Mouse (Mus musculus) heart, postnatal 25 days (tissue): ENCODE results near the gene Tspan2. TPM values are rescaled to one million over a fixed set of nuclear protein-coding genes. Genes with fewer than 3 reads are reported as not detected.

Experiments
- DNase-seq: peaks from one replicate; pipeline ENCODE4 v3.0.0; 2022; ENCODE audit warnings: low spot score
- intact Hi-C: fragments of 180-260 bp; cut with DNase I; formaldehyde crosslinking; loops from one replicate; pipeline ENCODE4 v1.15.1; 2025
- total RNA-seq, 2 experiments: library from RNA; stranded (reverse); gene quantifications; 2 replicates each; pipeline ENCODE4 v1.2.3; 2021

The Tspan2 gene
- total RNA-seq, 2 experiments from 2014 or later = 12.7 to 15.0 TPM

- intact Hi-C loops = no loop called here
- no peak for DNase-seq
Observed at GRCm38 (mm10) chr3:102731112-102731511, 3.2 kb upstream of the Tspan2 start.

- no peak for DNase-seq
- intact Hi-C loops = no loop called here
Observed at GRCm38 (mm10) chr3:102732619-102733018, 1.7 kb upstream of the Tspan2 start.

- no peak for DNase-seq
- intact Hi-C loops = no loop called here
Observed at GRCm38 (mm10) chr3:102733050-102733449, 1.3 kb upstream of the Tspan2 start.

GRCm38 (mm10) chr3:102733936-102734312, 405 bp upstream of the Tspan2 start:
- intact Hi-C loops = no loop called here
- DNase-seq = no peak

- intact Hi-C loops = no loop called here
- no peak for DNase-seq
Observed at GRCm38 (mm10) chr3:102735031-102735558, 766 bp downstream of the Tspan2 start.

GRCm38 (mm10) chr3:102735638-102736037, 1.3 kb downstream of the Tspan2 start:
- intact Hi-C loops = loop anchor here (2.0 kb wide), 1 partner anchor 19 kb away; no protein-coding TSS in a partner anchor
- no peak for DNase-seq

GRCm38 (mm10) chr3:102736436-102736835, 2.1 kb downstream of the Tspan2 start:
- intact Hi-C loops = loop anchor here (2.0 kb wide), 1 partner anchor 18 kb away; no protein-coding TSS in a partner anchor
- DNase-seq = no peak

- intact Hi-C loops = loop anchor here (2.0 kb wide), 1 partner anchor 18 kb away; no protein-coding TSS in a partner anchor
- no peak for DNase-seq
Observed at GRCm38 (mm10) chr3:102737106-102737505, 2.8 kb downstream of the Tspan2 start.

GRCm38 (mm10) chr3:102738161-102738901, 4.0 kb downstream of the Tspan2 start:
- intact Hi-C loops = no loop called here
- no peak for DNase-seq

- DNase-seq = no peak
- intact Hi-C loops = no loop called here
Observed at GRCm38 (mm10) chr3:102738926-102739325, 4.6 kb downstream of the Tspan2 start.

GRCm38 (mm10) chr3:102742725-102743124, 8.4 kb downstream of the Tspan2 start:
- intact Hi-C loops = no loop called here
- no peak for DNase-seq

- intact Hi-C loops = no loop called here
- no peak for DNase-seq
Observed at GRCm38 (mm10) chr3:102743202-102743601, 8.9 kb downstream of the Tspan2 start.

GRCm38 (mm10) chr3:102743781-102744471, 9.6 kb downstream of the Tspan2 start:
- intact Hi-C loops = no loop called here
- no peak for DNase-seq

- intact Hi-C loops = no loop called here
- DNase-seq = no peak
Observed at GRCm38 (mm10) chr3:102744657-102745056, 10.3 kb downstream of the Tspan2 start.

GRCm38 (mm10) chr3:102746174-102746573, 11.8 kb downstream of the Tspan2 start:
- DNase-seq = no peak
- intact Hi-C loops = no loop called here

GRCm38 (mm10) chr3:102748038-102748437, 13.7 kb downstream of the Tspan2 start:
- DNase-seq = no peak
- intact Hi-C loops = no loop called here

GRCm38 (mm10) chr3:102748686-102749085, 14.4 kb downstream of the Tspan2 start:
- intact Hi-C loops = no loop called here
- DNase-seq = no peak

GRCm38 (mm10) chr3:102751136-102751535, 16.8 kb downstream of the Tspan2 start:
- DNase-seq = no peak
- intact Hi-C loops = no loop called here

GRCm38 (mm10) chr3:102751536-102751935, 17.2 kb downstream of the Tspan2 start:
- DNase-seq = no peak
- intact Hi-C loops = no loop called here

- DNase-seq = no peak
- intact Hi-C loops = no loop called here
Observed at GRCm38 (mm10) chr3:102752053-102752452, 17.7 kb downstream of the Tspan2 start.

- DNase-seq = no peak
- intact Hi-C loops = no loop called here
Observed at GRCm38 (mm10) chr3:102752457-102752856, 18.1 kb downstream of the Tspan2 start.
